Mouse (Mus musculus): ENCODE measurements around the gene Vmn1r69.

Vmn1r69 gene

GRCm38 (mm10) chr7:10613559-10613958 lies at the start of gene Vmn1r69:
Vmn1r69 (minus strand) TSS chr7:10613659.
- DNase-seq: no peak

- no peak for DNase-seq
These were observed 17.8 kb upstream of the Vmn1r69 start, which contains the start of gene Vmn1r70 for GRCm38 (mm10) chr7:10631232-10631631. Vmn1r70 (plus strand) TSS chr7:10631532.

GRCm38 (mm10) chr7:10558385-10558784 lies 55.1 kb downstream of the Vmn1r69 start, which contains the start of gene Vmn1r68:
Vmn1r68 (minus strand) TSS chr7:10558485.
- DNase-seq: no peak
